8 mouse cellular contexts compared by ENCODE assay signal in genomic region chr9:45827663-45828290, GRCm38 (mm10). TPM values are rescaled to one million over a fixed set of nuclear protein-coding genes. Genes with fewer than 3 reads are reported as not detected.
DNase-seq lines count a peak whose midpoint lies in the region; ATAC-seq and TF ChIP-seq lines count a peak whose summit lies in the region.

No protein-coding gene starts in this region.

- peak overlapping the region; percentile 76 for H3K9ac ChIP-seq in heart, embryonic 11.5 days (ENCODE audit: low read depth, low read length)
- peak overlapping the region; percentile 59 for H3K9ac ChIP-seq in limb, embryonic 14.5 days (ENCODE audit: low read depth, low read length, severe bottlenecking)
- peak overlapping the region; percentile 66 for H3K9ac ChIP-seq in midbrain, embryonic 14.5 days (replicated peaks; ENCODE audit: low read length)

- H3K36me3 ChIP-seq in heart, embryonic 11.5 days (ENCODE audit: control insufficient read depth, insufficient read depth, low read length): no peaks in the 10 kb centered on the region; the same call in 1 of the 2 replicates
- H3K36me3 ChIP-seq in limb, embryonic 14.5 days (ENCODE audit: control insufficient read depth, insufficient read depth, low read length): peaks cover 9% of the 10 kb centered on the region
- H3K36me3 ChIP-seq in midbrain, embryonic 14.5 days (ENCODE audit: control insufficient read depth, insufficient read depth, low read length): 0 out of 2 replicates have a peak, but pooled peaks cover 5% of the 10 kb centered on the region

- WGBS in heart, embryonic 11.5 days (ENCODE audit: insufficient replicate concordance): 6% methylated on average over 20 of the region's 23 CpGs
- WGBS in limb, embryonic 14.5 days: 7% methylated on average over 23 of the region's 23 CpGs
- 6% methylated on average over 23 of the region's 23 CpGs for WGBS in midbrain, embryonic 14.5 days

- ATAC-seq in frontal cortex, adult (ENCODE audit: low TSS enrichment): peak; percentile 28; the same call in 1 of the 2 replicates
- 0 out of 2 replicates have a peak, but pooled peaks have one; percentile 9 for ATAC-seq in heart, embryonic 11.5 days (replicated peaks; ENCODE audit: insufficient number of reproducible peaks, low FRiP score, low TSS enrichment)
- peak; percentile 41; the same call in 1 of the 2 replicates for ATAC-seq in limb, embryonic 14.5 days (ENCODE audit: low FRiP score, low read depth)
- no peak for ATAC-seq in midbrain, embryonic 14.5 days (ENCODE audit: low FRiP score, low TSS enrichment)

- peak overlapping the region; percentile 77 for H3K4me3 ChIP-seq in heart, embryonic 11.5 days (ENCODE audit: low read depth, low read length)
- H3K4me3 ChIP-seq in limb, embryonic 14.5 days (replicated peaks; ENCODE audit: low read length): peak overlapping the region; percentile 62
- peak overlapping the region; percentile 68 for H3K4me3 ChIP-seq in midbrain, embryonic 14.5 days (replicated peaks; ENCODE audit: low read depth, low read length)

- H3K4me1 ChIP-seq in heart, embryonic 11.5 days (ENCODE audit: control insufficient read depth, insufficient read depth, low read length): peaks cover 6% of the 10 kb centered on the region; the same call in 1 of the 2 replicates
- 0 out of 2 replicates have a peak, but pooled peaks cover 4% of the 10 kb centered on the region for H3K4me1 ChIP-seq in limb, embryonic 14.5 days (ENCODE audit: control insufficient read depth, insufficient read depth, low read length)
- peaks cover 5% of the 10 kb centered on the region; the same call in 1 of the 2 replicates for H3K4me1 ChIP-seq in midbrain, embryonic 14.5 days (ENCODE audit: control insufficient read depth, insufficient read depth, low read length)

- no peak for DNase-seq in frontal cortex, adult 2 months (ENCODE audit: extremely low spot score in 1 of 2, low spot score in 1 of 2)
- DNase-seq in CD4-positive helper T cell, adult 2 months (ENCODE audit: low read depth, low spot score): peak; percentile 37
- peak; percentile 63 for DNase-seq in cerebellum, postnatal 10 days
- peak; percentile 41 for DNase-seq in limb, embryonic 14.5 days (ENCODE audit: low spot score)
- no peak for DNase-seq in midbrain, embryonic 14.5 days
- no peak for DNase-seq in layer of hippocampus, postnatal 25 days (ENCODE audit: extremely low spot score in 1 of 2, low spot score in 1 of 2)

- peak overlapping the region; percentile 63 for H3K4me2 ChIP-seq in heart, embryonic 11.5 days
- H3K4me2 ChIP-seq in limb, embryonic 14.5 days (replicated peaks; ENCODE audit: low read depth, low read length, severe bottlenecking): peak overlapping the region; percentile 70
- H3K4me2 ChIP-seq in midbrain, embryonic 14.5 days (ENCODE audit: low read length): peak overlapping the region; percentile 89

- no peaks in the 10 kb centered on the region for H3K27me3 ChIP-seq in heart, embryonic 11.5 days (ENCODE audit: control insufficient read depth, insufficient read depth, low read length)
- no peaks in the 10 kb centered on the region for H3K27me3 ChIP-seq in limb, embryonic 14.5 days (ENCODE audit: control insufficient read depth, insufficient read depth, low read length)
- H3K27me3 ChIP-seq in midbrain, embryonic 14.5 days (ENCODE audit: control insufficient read depth, insufficient read depth, low read length): no peaks in the 10 kb centered on the region

- H3K27ac ChIP-seq in heart, embryonic 11.5 days (ENCODE audit: low read depth, low read length): peak overlapping the region; percentile 50; the same call in 1 of the 2 replicates
- peak overlapping the region; percentile 75 for H3K27ac ChIP-seq in limb, embryonic 14.5 days (replicated peaks; ENCODE audit: low read depth, low read length)
- peak overlapping the region; percentile 72 for H3K27ac ChIP-seq in midbrain, embryonic 14.5 days (replicated peaks; ENCODE audit: low read depth, low read length)

- no peak for TF ChIP-seq POLR2A in limb, embryonic 14.5 days (IDR thresholded peaks at IDR 0.05; ENCODE audit: borderline replicate concordance, extremely low read depth, insufficient read depth, insufficient read length)

- no peaks in the 10 kb centered on the region; the same call in 1 of the 2 replicates for H3K9me3 ChIP-seq in heart, embryonic 11.5 days (replicated peaks; ENCODE audit: control insufficient read depth, low read length)
- no peaks in the 10 kb centered on the region for H3K9me3 ChIP-seq in limb, embryonic 14.5 days (ENCODE audit: control insufficient read depth, low read length)
- peaks cover 3% of the 10 kb centered on the region; the same call in 1 of the 2 replicates for H3K9me3 ChIP-seq in midbrain, embryonic 14.5 days (ENCODE audit: control insufficient read depth, low read length)

RNA-seq across cellular contexts. Expression of gene Cep164, which starts 0.7 kb away (rescaled TPM):
- polyA plus RNA-seq in frontal cortex, adult 2 months (2012; rRNA removed): 26.1 and 26.5 TPM in 2 replicates
- polyA plus RNA-seq in heart, embryonic 11.5 days (2014; fragmentation: Nextera tagmentation; extraction: Ambion mirVana): 15.2 and 19.8 TPM in 2 replicates
- polyA plus RNA-seq in limb, embryonic 14.5 days (2012; rRNA removed): 33.3 and 40.2 TPM in 2 replicates
- 26.2 and 36.9 TPM in 2 replicates for polyA plus RNA-seq in limb, embryonic 14.5 days (2014; fragmentation: Nextera tagmentation; extraction: Ambion mirVana)
- polyA plus RNA-seq in midbrain, embryonic 14.5 days (2014; fragmentation: Nextera tagmentation; extraction: Ambion mirVana): 13.0 and 18.0 TPM in 2 replicates
- total RNA-seq in layer of hippocampus, postnatal 25 days (2021): 10 to 100 TPM in 1 of 2 experiments, 1 to 10 TPM in 1; 9.0 to 14.8 TPM

RNA-seq across cellular contexts. Expression of gene Bace1, which starts 10.6 kb away (rescaled TPM):
- 52.5 and 53.3 TPM in 2 replicates for polyA plus RNA-seq in frontal cortex, adult 2 months (2012; rRNA removed)
- 17.5 and 19.5 TPM in 2 replicates for polyA plus RNA-seq in heart, embryonic 11.5 days (2014; fragmentation: Nextera tagmentation; extraction: Ambion mirVana)
- polyA plus RNA-seq in limb, embryonic 14.5 days (2012; rRNA removed): 37.9 and 49.3 TPM in 2 replicates
- 39.0 and 42.3 TPM in 2 replicates for polyA plus RNA-seq in limb, embryonic 14.5 days (2014; fragmentation: Nextera tagmentation; extraction: Ambion mirVana)
- 46.5 and 56.5 TPM in 2 replicates for polyA plus RNA-seq in midbrain, embryonic 14.5 days (2014; fragmentation: Nextera tagmentation; extraction: Ambion mirVana)
- 100 to 1,000 TPM in 1 of 2 experiments, 10 to 100 TPM in 1; 95.4 to 107 TPM for total RNA-seq in layer of hippocampus, postnatal 25 days (2021)

Comparison
In these comparisons a context has a peak if more than half of its experiments do, and no peak if none do; other contexts are left out.
1. DNase-seq: peak in CD4-positive helper T cell, adult 2 months (single experiment), cerebellum, postnatal 10 days (2 of 2) and limb, embryonic 14.5 days (single experiment); none in frontal cortex, adult 2 months (0 of 2), midbrain, embryonic 14.5 days (single experiment) and layer of hippocampus, postnatal 25 days (0 of 2).
2. Peak in every context shown above with its lines, with median percentiles within 50 percentile points of each other: H3K27ac ChIP-seq, H3K4me2 ChIP-seq, H3K4me3 ChIP-seq and H3K9ac ChIP-seq.